Mouse (Mus musculus) G1E (cell line): Measurements from ENCODE around the gene Ptprh. TPM values are rescaled to one million over a fixed set of nuclear protein-coding genes. Genes with fewer than 3 reads are reported as not detected.

ENCODE experiments used
- ATAC-seq: 2 replicates; pipeline ENCODE4 v1.8.0; 2016; ENCODE audit warnings: mild to moderate bottlenecking; ENCODE audit not compliant: insufficient number of reproducible peaks, poor library complexity, low FRiP score, severe bottlenecking; ENCODE audit errors: extremely low read depth
- DNase-seq: peaks from one replicate; pipeline ENCODE4 v3.0.0; 2012; ENCODE audit warnings: low spot score
- H3K27me3 ChIP-seq: 2 replicates; pipeline ENCODE4 v1.6.1; 2012; ENCODE audit warnings: mild to moderate bottlenecking, low read length, inconsistent platforms; ENCODE audit not compliant: insufficient read depth
- H3K36me3 ChIP-seq: replicated peaks from 2 replicates; pipeline ENCODE3; 2012; ENCODE audit warnings: mild to moderate bottlenecking, inconsistent platforms
- H3K4me1 ChIP-seq: 2 replicates; pipeline ENCODE4 v1.6.1; 2012; ENCODE audit warnings: low read depth, low read length, inconsistent platforms, mixed read lengths; ENCODE audit not compliant: insufficient read depth
- H3K4me3 ChIP-seq: 2 replicates; pipeline ENCODE4 v1.5.1; 2012; ENCODE audit warnings: low read depth, mild to moderate bottlenecking, inconsistent platforms, low read length, moderate library complexity, mixed read lengths
- H3K9me3 ChIP-seq: replicated peaks from 2 replicates; pipeline ENCODE4 v1.6.1; 2012; ENCODE audit warnings: inconsistent platforms
- CTCF ChIP-seq: IDR thresholded peaks from 2 replicates; pipeline ENCODE4 v1.5.1; 2012; ENCODE audit warnings: low read depth, low read length, inconsistent platforms, mixed read lengths
- GATA1 ChIP-seq: IDR thresholded peaks from 2 replicates; pipeline ENCODE4 v1.6.1; 2012; ENCODE audit warnings: borderline replicate concordance, low read length, inconsistent platforms, mixed read lengths
- GATA2 ChIP-seq: IDR thresholded peaks from 2 replicates; pipeline ENCODE4 v1.6.1; 2012; ENCODE audit warnings: low read depth, low read length, inconsistent platforms, borderline replicate concordance
- POLR2AphosphoS5 ChIP-seq: IDR thresholded peaks from 2 replicates; pipeline ENCODE4 v1.6.1; 2012; ENCODE audit warnings: low read depth, low read length, inconsistent platforms; ENCODE audit not compliant: insufficient replicate concordance
- TAL1 ChIP-seq: conservative IDR thresholded peaks from 2 replicates; pipeline ENCODE4 v1.6.1; 2012; ENCODE audit warnings: low read depth, low read length, inconsistent platforms, mixed read lengths
- polyA plus RNA-seq: library from polyadenylated mRNA; stranded (reverse); fragments of >175 nt; gene quantifications from 2 replicates; pipeline ENCODE4 v1.2.3, GENCODE M21; 2012
- total RNA-seq, 2 experiments: library from RNA; stranded (forward) in 1 of 2; stranded (reverse) in 1 of 2; fragments of 200-1000 nt in 1 of 2; fragments of >200 nt in 1 of 2; fragmentation: Nextera tagmentation in 1 of 2; gene quantifications; 2 replicates each; pipeline ENCODE4 v1.2.3; 2014 to 2017

Gene Ptprh
- total and polyA plus RNA-seq, 3 experiments: 0.05 TPM; not detected in 2

DNA sequence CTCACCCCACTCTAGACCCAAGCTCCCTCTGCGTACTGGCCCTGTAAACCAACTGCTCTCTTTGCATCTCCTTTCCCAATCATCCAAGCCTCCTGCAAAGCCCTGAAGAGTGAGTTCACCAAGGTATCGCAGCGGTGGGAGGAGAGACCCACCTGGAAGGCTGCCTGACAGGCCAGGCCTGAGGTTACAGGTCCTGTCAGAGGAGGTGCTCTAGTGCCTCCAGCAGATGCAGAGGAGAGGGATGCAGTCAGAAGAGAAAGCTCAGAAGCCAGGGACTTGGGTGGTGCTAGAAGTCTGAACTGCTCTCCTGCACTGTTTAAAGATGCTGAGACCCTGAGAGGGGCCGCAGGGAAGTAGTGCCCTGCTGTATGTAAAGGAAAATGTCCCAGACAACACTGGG, 104.8 kb downstream of the Ptprh start:
- Histone ChIP-seq H3K36me3 (peaks cover 62% of the 10 kb centered on the region), H3K4me1 (peaks cover 66% of the 10 kb centered on the region), H3K4me3 (peak overlapping the region; percentile 48; the same call in 1 of the 2 replicates), H3K27me3 (no peaks in the 10 kb centered on the region), H3K9me3 (no peaks in the 10 kb centered on the region)
- TF ChIP-seq GATA1 (no peak), GATA2 (no peak), CTCF (no peak), POLR2AphosphoS5 (no peak), TAL1 (no peak)
- ATAC-seq (no peak), DNase-seq (no peak)

Other genes with a start within 250 kb of the Ptprh start
Only the 20 nearest of the 22 such genes appear.
- gene Gp6, start 206.3 kb downstream of the Ptprh start, total RNA-seq (2014; fragmentation: Nextera tagmentation): 3.1 and 11.8 TPM in 2 replicates
- gene Gp6, start 206.3 kb downstream of the Ptprh start, total RNA-seq (2017): 0.29 and 0.44 TPM in 2 replicates
- 0.05 and 0.11 TPM in 2 replicates for gene Gp6, start 206.3 kb downstream of the Ptprh start, polyA plus RNA-seq
- 9.0 and 12.3 TPM in 2 replicates for gene Rdh13, start 158.4 kb downstream of the Ptprh start, total RNA-seq (2014; fragmentation: Nextera tagmentation)
- gene Rdh13, start 158.4 kb downstream of the Ptprh start, total RNA-seq (2017): 14.3 and 16.7 TPM in 2 replicates
- 5.2 and 5.4 TPM in 2 replicates for gene Rdh13, start 158.4 kb downstream of the Ptprh start, polyA plus RNA-seq
- not detected in 2 replicates for gene Eps8l1, start 143.4 kb downstream of the Ptprh start, total RNA-seq (2014; fragmentation: Nextera tagmentation)
- gene Eps8l1, start 143.4 kb downstream of the Ptprh start, total RNA-seq (2017): 0.11 TPM in 1 of 2 replicates, not detected in the other
- not detected in 2 replicates for gene Eps8l1, start 143.4 kb downstream of the Ptprh start, polyA plus RNA-seq
- gene Ppp1r12c, start 102.4 kb downstream of the Ptprh start, total RNA-seq (2014; fragmentation: Nextera tagmentation): 91.9 and 100 TPM in 2 replicates
- gene Ppp1r12c, start 102.4 kb downstream of the Ptprh start, total RNA-seq (2017): 91.1 and 99.8 TPM in 2 replicates
- gene Ppp1r12c, start 102.4 kb downstream of the Ptprh start, polyA plus RNA-seq: 135 and 173 TPM in 2 replicates
- gene Tnnt1, start 87.7 kb downstream of the Ptprh start, total RNA-seq (2014; fragmentation: Nextera tagmentation): not detected in 2 replicates
- 0.17 TPM in 1 of 2 replicates, not detected in the other for gene Tnnt1, start 87.7 kb downstream of the Ptprh start, total RNA-seq (2017)
- 0.22 and 0.35 TPM in 2 replicates for gene Tnnt1, start 87.7 kb downstream of the Ptprh start, polyA plus RNA-seq
- not detected in 2 replicates for gene Tnni3, start 79.8 kb downstream of the Ptprh start, total RNA-seq (2014; fragmentation: Nextera tagmentation)
- gene Tnni3, start 79.8 kb downstream of the Ptprh start, total RNA-seq (2017): 0.41 TPM in 1 of 2 replicates, not detected in the other
- gene Tnni3, start 79.8 kb downstream of the Ptprh start, polyA plus RNA-seq: 0.15 TPM in 1 of 2 replicates, not detected in the other
- gene Dnaaf3, start 71.6 kb downstream of the Ptprh start, total RNA-seq (2014; fragmentation: Nextera tagmentation): not detected in 2 replicates
- not detected in 2 replicates for gene Dnaaf3, start 71.6 kb downstream of the Ptprh start, total RNA-seq (2017)
- not detected in 2 replicates for gene Dnaaf3, start 71.6 kb downstream of the Ptprh start, polyA plus RNA-seq
- not detected in 2 replicates for gene Syt5, start 56.5 kb downstream of the Ptprh start, total RNA-seq (2014; fragmentation: Nextera tagmentation)
- not detected in 2 replicates for gene Syt5, start 56.5 kb downstream of the Ptprh start, total RNA-seq (2017)
- not detected in 2 replicates for gene Syt5, start 56.5 kb downstream of the Ptprh start, polyA plus RNA-seq
- gene Tmem86b, start 27.4 kb upstream of the Ptprh start, total RNA-seq (2014; fragmentation: Nextera tagmentation): 10.3 and 40.0 TPM in 2 replicates
- gene Tmem86b, start 27.4 kb upstream of the Ptprh start, total RNA-seq (2017): 9.3 and 10.4 TPM in 2 replicates
- 3.8 and 4.8 TPM in 2 replicates for gene Tmem86b, start 27.4 kb upstream of the Ptprh start, polyA plus RNA-seq
- 97.4 and 108 TPM in 2 replicates for gene Ppp6r1, start 55.0 kb upstream of the Ptprh start, total RNA-seq (2014; fragmentation: Nextera tagmentation)
- gene Ppp6r1, start 55.0 kb upstream of the Ptprh start, total RNA-seq (2017): 90.5 and 90.7 TPM in 2 replicates
- gene Ppp6r1, start 55.0 kb upstream of the Ptprh start, polyA plus RNA-seq: 208 and 223 TPM in 2 replicates
- gene Hspbp1, start 81.0 kb upstream of the Ptprh start, total RNA-seq (2014; fragmentation: Nextera tagmentation): 55.3 and 67.8 TPM in 2 replicates
- gene Hspbp1, start 81.0 kb upstream of the Ptprh start, total RNA-seq (2017): 26.5 and 30.6 TPM in 2 replicates
- gene Hspbp1, start 81.0 kb upstream of the Ptprh start, polyA plus RNA-seq: 124 and 152 TPM in 2 replicates
- gene Brsk1, start 86.6 kb upstream of the Ptprh start, total RNA-seq (2014; fragmentation: Nextera tagmentation): not detected in 2 replicates
- gene Brsk1, start 86.6 kb upstream of the Ptprh start, total RNA-seq (2017): 0.44 TPM in 1 of 2 replicates, not detected in the other
- not detected in 2 replicates for gene Brsk1, start 86.6 kb upstream of the Ptprh start, polyA plus RNA-seq
- gene Tmem150b, start 121.2 kb upstream of the Ptprh start, total RNA-seq (2014; fragmentation: Nextera tagmentation): 1.1 and 1.7 TPM in 2 replicates
- 1.2 and 1.7 TPM in 2 replicates for gene Tmem150b, start 121.2 kb upstream of the Ptprh start, total RNA-seq (2017)
- gene Tmem150b, start 121.2 kb upstream of the Ptprh start, polyA plus RNA-seq: 0.11 and 0.21 TPM in 2 replicates
- gene Kmt5c, start 136.1 kb upstream of the Ptprh start, total RNA-seq (2014; fragmentation: Nextera tagmentation): 79.7 and 108 TPM in 2 replicates
- gene Kmt5c, start 136.1 kb upstream of the Ptprh start, total RNA-seq (2017): 34.8 and 39.0 TPM in 2 replicates
- gene Kmt5c, start 136.1 kb upstream of the Ptprh start, polyA plus RNA-seq: 232 and 325 TPM in 2 replicates
- gene Cox6b2, start 149.1 kb upstream of the Ptprh start, total RNA-seq (2014; fragmentation: Nextera tagmentation): 4.2 and 5.3 TPM in 2 replicates
- 1.0 and 2.0 TPM in 2 replicates for gene Cox6b2, start 149.1 kb upstream of the Ptprh start, total RNA-seq (2017)
- 7.8 and 8.0 TPM in 2 replicates for gene Cox6b2, start 149.1 kb upstream of the Ptprh start, polyA plus RNA-seq
- not detected in 2 replicates for gene Fam71e2, start 167.3 kb upstream of the Ptprh start, total RNA-seq (2014; fragmentation: Nextera tagmentation)
- gene Fam71e2, start 167.3 kb upstream of the Ptprh start, total RNA-seq (2017): 0.05 and 0.06 TPM in 2 replicates
- gene Fam71e2, start 167.3 kb upstream of the Ptprh start, polyA plus RNA-seq: not detected in 2 replicates
- not detected in 2 replicates for gene Il11, start 178.8 kb upstream of the Ptprh start, total RNA-seq (2014; fragmentation: Nextera tagmentation)
- gene Il11, start 178.8 kb upstream of the Ptprh start, total RNA-seq (2017): not detected in 2 replicates
- 0.13 and 0.15 TPM in 2 replicates for gene Il11, start 178.8 kb upstream of the Ptprh start, polyA plus RNA-seq
- not detected in 2 replicates for gene Tmem190, start 178.9 kb upstream of the Ptprh start, total RNA-seq (2014; fragmentation: Nextera tagmentation)
- gene Tmem190, start 178.9 kb upstream of the Ptprh start, total RNA-seq (2017): 0.41 TPM in 1 of 2 replicates, not detected in the other
- gene Tmem190, start 178.9 kb upstream of the Ptprh start, polyA plus RNA-seq: not detected in 2 replicates
- 1.7 and 4.7 TPM in 2 replicates for gene Tmem238, start 185.6 kb upstream of the Ptprh start, total RNA-seq (2014; fragmentation: Nextera tagmentation)
- 6.8 and 12.1 TPM in 2 replicates for gene Tmem238, start 185.6 kb upstream of the Ptprh start, total RNA-seq (2017)
- gene Tmem238, start 185.6 kb upstream of the Ptprh start, polyA plus RNA-seq: 40.6 and 61.2 TPM in 2 replicates
- 1,543 and 2,339 TPM in 2 replicates for gene Rpl28, start 188.8 kb upstream of the Ptprh start, total RNA-seq (2014; fragmentation: Nextera tagmentation)
- gene Rpl28, start 188.8 kb upstream of the Ptprh start, total RNA-seq (2017): 548 and 573 TPM in 2 replicates
- gene Rpl28, start 188.8 kb upstream of the Ptprh start, polyA plus RNA-seq: 5,642 and 5,886 TPM in 2 replicates